Mouse (Mus musculus) thymus, postnatal 36 days (tissue): ENCODE measurements at regions not wholly inside any gene's neighbourhood (a gene's known extent, or its start where the extent isn't known, plus 50 kb on each side); places are given as distances from the start of the nearest gene placed in this dataset.
"Not testable (repeated sequence)": the region's sequence is repeated elsewhere in the genome, so short reads cannot be mapped to it uniquely, and the experiment has no call there.

Experiments used
- DNase-seq, 2 experiments: peaks; one replicate each; pipeline ENCODE4 v3.0.0; 2022; ENCODE audit warnings: mixed read lengths in 2 of 2

DNA sequence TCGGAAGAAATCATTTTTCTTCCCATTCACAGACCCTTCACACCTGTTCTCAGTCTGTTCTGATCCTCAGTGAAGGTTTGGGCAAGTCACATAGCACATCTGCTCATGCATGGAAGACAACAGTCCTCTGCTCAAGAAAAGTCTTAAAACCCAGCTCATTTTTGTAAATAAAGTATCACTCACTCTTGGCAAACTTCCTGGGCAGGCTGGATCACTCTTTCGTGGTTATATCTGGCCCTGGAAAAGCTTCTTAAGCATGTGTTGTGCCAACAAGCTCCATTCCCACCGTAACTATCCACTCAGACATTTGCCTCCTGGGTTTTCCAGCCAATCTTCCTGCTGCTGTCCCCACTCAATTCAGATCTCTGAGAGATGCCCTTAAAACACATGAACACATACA is 103.2 kb upstream of the Cep85l start:
- no peak for DNase-seq

DNA sequence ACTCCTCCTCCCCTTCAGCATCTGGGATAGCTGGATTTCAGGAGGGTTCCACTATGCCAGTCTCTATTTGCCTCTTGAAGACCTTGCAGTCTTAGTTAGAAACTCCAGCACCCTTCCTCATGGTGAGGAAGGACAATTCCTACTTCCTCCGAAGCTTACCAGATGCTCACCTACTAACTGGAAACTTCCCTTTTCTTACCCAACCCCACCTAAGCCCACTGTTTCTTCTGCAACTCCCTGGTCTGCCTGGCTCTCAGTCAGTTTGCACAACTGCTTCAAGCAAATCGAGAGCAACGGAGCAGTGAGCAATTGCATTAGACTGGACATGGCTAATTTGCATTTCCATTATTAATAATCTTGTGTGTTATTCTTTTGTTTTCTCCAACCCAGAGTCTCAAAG is 90.5 kb upstream of the Cep85l start:
- no peak for DNase-seq

DNA sequence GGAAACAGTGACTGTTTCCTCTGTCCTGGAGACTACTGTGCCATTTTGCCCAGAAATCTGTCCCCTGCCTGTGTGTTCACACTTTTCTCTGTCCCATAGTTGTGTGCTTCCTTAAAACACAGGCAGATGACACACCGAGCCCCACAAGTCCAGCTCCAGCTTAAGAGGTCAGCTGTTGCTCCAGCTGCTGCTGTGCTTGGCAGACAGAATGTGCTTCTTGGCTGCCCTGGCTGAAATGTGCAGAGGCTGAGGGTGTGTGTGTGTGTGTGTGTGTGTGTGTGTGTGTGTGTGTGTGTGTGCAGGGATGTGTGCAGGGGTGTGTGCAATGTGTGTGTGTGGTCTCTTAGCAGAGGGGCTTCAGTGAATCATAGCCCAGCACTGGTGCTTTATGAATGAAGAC is 89.9 kb upstream of the Cep85l start:
- no peak for DNase-seq

DNA sequence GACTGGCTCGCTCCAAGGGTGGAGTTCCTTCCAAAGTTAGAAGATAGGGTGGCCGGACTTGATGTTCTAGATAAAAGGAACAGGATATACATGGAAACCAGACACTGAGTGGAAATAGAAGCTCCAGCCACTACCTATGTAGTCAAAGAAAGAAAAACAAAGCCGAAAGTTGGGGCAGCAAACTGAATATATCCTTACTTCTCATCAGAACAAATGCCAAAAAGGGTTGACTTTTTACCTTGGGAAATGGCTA is 88.5 kb upstream of the Cep85l start:
- no peak for DNase-seq

DNA sequence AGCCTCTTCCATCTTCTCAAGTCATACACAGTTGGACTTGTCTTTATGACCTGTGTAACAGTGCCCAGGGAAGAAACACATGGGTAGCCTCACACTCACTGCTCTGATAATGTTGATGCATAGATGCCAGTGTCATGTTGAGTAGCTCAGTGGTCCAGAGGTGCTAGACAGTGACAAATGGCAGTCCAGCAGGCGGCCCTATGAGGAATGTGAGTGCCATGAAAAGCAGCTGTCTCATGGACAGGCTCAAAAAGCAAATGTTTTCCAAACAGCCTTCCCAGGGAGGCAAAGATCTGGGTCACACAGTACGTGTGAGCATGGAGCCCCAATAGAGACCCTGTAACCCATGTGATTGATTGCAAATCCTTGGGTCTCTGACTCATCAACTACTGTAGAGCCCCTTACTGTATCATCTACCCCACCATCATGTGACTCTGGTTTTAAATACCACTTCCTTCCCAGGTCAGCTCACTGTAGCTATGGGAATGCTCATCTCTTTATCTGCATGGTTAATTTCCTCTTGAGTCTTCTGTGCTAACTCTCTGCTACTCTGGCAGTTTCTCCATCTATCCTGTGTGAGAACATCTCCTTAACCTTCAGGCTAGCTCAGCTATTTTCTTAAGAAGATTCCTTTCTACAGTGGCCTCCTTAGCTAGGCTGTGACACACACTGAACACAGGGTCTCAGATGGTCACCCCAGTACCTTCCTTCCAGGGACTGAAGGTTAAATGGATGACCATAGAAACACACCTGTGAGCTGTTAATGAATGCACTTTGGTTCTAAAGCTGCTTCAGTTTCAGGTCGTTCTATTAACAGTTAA is 87.9 kb upstream of the Cep85l start:
- DNase-seq: no peak

DNA sequence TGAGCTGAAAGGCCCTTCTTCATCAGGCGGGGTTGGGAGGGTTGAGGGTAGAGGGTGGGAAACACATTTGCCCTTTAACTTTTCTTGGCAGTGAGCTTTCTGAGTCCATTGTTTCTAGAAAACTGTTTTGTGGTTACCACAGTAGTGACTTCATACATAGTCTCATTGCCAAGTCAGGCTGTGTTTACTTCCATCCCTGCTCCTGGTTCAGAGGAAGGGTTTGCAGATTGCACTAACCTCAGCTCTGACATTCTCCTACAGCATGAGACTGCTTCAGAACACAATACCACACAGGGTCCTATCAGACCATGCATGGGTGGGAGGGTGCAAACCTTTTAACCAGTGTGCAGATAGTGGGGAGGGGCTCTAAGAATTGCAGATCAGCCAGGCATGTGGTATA is 87.1 kb upstream of the Cep85l start:
- no peak for DNase-seq

DNA sequence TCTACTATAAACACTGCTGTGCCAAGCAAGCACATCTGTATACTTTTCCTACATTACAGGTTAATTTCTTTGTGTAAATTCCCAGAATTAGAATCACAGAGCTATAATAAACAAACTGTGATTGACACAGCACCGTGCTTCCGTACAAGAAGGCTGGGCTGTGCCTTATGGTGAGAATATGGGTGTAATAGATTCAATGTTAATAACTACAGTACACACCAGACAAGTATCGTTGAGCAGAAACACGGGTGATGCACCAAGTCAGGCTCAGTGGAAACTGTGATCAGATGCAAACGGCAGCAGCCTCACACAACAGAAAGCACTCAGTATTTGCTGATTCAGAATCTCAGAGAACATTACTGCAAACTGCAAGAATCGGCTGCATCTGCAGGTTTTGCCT is 86.5 kb upstream of the Cep85l start:
- no peak for DNase-seq

DNA sequence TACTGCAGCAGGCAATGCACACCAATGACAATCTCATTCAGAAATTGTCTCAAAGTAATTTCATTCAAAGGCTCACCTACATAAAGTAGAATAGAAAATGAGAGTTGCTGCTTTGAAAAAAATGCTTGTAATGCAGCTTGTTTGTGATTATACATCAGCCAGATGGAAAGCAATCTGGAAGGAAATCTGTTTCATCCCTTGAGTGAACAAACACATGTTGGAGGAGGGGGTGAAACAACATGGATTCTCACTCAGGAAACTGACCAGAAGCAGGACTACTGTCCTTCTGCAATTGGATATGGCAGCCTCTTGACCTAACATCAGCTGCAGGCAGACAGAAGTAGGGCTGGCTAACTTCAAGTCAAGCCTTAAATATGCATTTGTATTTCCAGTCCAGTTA is 84.8 kb upstream of the Cep85l start:
- DNase-seq: no peak

DNA sequence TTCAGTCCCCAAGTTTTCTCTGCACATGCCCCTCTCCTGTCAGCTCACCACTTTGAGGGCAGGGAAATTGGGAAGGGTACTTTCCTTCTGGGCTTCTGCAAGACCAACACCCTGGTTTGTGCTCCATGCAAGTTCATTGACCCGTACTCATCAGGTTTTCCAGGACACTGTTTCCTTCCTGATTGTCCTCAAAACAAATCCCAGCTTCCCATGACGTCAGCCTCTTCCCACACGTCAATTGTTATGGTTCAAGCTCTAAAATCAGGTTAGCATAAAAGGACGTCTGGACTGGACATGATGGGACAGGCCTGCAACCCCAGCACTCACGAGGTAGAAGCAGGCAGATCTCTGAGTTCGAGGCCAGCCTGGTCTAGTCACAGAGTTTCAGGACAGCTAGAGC is 84.3 kb upstream of the Cep85l start:
- DNase-seq: no peak

DNA sequence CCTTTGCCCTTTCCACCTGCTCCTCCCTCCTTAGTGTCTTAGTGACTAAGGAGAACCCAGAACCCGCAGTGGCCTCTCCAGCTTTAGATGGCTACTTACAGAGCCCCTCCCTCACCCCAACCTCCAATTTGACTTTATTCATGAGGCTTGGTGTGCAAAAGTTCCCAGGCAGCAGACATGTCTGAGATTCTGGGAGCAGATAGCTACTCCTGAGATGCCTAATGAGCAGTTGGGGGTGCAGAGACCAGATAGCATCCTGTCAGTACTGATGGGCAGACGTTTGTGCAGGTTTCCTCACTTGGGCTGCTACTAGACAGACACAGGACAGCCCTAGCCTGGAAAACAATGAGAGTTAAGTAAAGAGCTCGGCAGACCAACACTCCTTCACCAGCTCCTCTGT is 83.7 kb upstream of the Cep85l start:
- DNase-seq: no peak

DNA sequence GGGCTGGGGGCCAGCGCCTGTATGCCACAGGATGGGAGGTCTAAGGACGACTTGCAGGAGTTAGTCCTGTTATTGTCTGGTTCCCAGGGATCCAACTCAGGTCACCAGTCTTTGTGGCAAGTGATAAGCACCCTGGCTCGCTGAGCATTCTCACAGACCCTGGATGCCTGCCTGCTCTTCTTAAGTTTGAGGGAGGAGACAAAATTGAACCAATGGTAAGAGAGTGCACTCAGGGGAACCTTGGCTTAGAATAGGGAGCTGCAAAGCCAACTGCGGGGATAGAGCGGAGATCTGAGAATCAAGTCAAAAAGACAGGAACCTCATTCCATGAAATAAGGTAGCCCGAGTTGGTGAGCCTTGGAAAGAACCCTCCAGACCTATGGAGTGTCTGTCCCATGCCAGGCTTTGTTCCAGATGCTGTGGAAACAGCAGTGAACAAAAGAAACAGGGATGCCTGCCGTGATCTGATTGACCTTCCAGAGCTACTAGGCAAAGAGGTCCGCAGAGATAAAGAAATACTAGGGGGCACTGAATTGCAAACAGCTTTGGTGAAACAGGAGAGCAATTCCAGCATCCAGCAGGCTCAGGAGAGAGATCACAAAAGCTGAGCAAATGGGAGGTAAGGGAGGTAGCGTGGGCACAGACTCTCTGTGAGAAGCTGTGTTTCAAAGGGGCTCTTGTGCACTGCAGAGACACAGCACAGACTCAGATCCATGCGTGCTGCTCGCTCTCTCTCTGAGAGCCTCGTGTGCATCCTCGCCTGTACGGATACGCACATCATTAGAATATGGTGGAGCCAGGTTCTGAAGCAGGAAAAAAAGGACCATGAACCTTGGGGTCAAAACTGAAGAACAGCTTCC is 82.9 kb upstream of the Cep85l start:
- no peak for DNase-seq

DNA sequence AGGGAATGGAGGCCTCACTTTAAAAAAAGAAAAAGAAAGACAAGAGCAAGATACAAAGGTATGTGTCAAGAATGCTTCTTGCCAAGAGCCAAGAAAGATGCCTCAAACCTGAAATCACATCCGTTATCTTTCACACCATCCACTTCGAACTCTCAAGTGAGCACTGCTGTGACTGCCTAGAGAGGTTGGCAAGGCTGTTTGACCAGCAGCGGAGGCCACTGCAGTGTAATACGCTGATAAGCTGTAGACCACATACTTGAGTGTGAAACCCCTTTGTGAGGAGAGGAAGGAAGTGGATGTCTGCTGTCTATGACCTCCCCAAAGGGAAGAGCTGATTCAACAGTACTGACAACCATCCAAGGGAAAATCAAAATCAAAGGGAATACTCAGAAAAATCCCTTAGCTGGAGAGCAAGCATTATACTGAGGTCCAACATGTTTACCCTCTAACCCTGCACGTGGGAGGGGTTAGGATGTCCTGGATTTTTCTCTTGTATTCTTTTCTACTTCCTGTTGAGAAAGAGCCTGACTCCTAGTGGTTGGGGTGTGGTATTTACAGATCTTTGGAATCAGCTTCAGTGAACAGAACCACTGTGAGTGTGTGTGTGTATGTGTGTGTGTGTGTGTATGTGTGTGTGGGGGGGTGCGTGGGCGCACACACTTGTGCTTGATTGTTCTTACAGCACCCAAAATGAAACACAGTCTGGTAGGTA is 81.5 kb upstream of the Cep85l start:
- no peak for DNase-seq

DNA sequence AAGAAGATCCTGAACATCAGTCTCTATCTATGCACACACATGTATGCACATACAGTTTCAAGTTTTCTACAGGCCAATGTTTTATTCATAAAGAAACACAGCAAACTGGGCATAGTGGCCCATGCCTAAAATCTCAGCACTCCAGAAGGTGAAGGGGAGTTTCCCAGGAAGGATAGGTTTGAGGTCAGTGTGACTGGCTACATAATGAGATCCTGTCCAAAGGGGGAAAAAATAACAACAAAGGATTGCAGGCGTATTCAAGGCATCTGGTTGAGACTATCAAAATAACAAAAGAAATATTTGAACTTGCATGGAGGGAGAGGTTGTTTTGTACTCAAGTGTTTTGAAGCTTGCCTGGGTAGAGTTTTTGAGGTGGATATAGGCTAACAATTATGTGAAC is 80.0 kb upstream of the Cep85l start:
- not testable (repeated sequence) for DNase-seq

DNA sequence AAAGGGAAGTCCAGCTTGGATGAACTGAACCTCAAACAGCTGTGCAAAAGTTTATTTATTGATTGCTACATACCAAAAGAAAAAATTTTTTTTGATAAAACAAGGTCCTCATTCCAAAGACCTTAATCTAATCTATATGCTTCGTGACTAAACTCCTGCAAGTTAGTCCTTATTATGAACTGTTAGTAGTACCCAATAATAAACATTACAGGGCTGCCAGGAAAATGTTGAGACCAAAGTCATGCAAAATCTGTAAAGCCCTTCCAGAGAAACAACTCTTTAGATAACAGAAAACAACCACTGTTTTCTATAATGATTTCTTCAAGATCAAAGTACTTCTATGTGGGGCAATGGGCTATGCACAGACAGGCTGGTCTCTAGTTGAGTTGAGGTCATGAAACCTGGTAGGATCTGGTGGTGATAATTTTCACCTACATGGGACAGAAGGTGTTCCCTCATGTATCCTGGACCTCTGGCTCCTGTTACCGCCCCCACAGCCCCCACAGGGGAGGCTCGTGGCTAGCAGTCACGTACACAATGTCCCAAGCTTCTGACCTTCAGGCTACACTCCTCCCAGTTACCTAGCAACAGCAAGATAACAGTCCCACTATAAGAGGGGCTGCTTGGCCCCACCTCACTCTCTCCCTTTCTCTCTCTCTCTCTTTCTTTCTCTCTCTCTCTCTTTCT is 76.4 kb upstream of the Cep85l start:
- no peak for DNase-seq

DNA sequence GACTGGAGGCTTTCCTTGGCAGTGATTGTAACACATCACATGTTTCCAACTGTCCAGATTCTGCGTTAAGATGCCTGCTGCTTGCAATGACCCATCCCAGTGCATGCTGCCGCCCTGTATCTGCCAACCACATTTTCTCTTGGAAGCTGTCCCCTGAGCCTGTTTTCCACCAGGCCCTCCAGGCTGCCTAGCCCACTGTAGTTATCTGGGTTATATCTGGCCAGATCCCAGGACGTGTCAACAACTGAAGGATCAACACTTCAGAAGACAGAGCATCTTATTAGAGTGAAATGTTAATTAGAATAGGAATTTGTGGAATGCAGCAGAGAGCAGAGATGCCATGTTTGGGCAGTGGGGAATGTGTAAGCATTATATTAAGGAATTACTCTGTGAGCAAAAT is 65.0 kb upstream of the Cep85l start:
- DNase-seq: no peak

DNA sequence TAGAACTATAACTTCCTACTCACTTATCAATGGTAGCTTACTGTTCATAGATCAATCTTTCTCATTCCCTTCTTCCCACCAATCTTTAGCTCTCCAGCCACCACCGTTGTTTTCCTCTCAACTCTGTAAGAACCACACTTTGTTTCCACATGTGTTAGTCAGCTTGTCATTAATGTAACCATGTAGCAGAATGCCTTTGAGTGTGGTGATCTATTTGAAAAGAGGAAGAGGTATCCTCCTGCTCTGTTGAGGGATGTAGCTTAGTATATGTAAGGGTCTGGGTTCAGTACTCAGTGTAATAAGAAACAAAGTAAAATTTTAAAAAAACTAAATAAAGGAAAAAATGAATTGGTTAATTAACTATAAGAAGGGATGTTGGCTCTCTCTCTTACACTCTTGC is 63.7 kb upstream of the Cep85l start:
- no peak for DNase-seq

DNA sequence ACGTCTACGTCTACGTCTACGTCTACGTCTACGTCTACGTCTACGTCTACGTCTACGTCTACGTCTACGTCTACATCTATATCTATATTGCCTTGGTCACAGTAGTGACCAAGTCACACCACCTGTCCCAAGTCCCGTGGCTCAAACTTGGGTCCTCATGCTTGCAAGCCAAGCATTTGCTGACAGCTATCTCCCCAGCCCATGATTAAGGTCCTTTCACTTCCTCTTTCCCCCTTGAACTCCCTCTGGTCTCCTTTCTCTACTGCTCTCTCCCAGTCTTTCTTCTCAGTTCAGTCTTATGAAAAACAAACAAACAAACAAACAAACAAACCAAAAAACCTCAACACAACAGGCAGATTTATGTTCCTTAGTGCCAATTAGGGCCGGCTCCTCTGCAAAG is 63.2 kb upstream of the Cep85l start:
- DNase-seq: no peak

DNA sequence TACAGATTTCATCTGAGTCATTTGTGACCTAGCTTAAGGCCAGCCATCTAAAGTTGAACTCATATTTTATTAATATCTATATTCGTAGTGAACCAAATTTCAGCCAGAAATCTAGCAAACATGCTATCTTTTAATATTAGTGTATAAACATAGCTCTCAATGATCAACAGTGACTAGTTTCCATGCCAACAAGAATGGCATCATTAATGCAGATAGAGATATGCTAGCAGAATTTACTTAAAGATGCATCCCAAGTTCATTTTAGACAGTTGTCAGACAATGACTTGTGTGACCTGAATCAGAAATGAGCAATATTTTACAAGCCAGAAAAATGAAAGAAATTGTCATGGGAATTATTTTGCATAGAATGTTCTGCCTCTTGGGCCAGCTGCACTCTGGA is 60.5 kb upstream of the Cep85l start:
- no peak for DNase-seq

DNA sequence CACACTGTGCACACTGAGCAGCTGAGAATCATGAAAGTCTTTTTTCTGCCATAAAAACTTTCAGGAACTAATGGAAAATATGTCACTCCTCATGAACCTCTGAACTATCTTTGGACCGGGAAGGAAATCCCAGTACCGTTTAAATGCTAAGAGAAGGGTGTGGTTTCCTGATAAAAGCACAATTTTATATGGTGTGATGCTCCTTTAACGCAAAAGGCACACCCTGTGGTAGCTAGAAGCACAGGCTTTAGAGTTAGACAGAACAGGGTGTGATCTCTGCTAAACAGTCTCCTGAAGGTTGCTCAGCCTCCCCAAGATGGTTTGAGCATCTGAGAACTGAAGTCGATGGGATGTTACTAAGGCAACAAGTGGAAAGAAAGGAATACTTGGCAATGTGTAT is 58.6 kb upstream of the Cep85l start:
- no peak for DNase-seq

DNA sequence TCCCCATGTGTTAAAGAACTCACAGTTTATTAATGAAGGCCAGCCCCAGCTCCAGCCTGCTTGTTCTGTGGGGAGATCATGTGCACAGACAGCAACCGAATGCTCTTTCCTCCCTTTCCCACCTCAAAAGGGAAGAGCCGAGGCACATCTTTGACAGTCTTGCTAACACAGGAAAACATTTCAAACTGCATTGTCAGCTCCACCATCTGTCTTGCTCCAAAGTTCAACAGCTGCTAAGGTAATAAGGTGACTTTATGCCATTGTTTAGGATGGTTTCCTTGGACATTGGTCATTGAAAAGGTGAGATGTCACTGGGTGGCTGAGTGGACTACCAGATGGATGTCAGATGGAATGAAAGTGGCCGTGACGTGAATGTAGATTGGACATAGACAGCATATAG is 58.0 kb upstream of the Cep85l start:
- no peak for DNase-seq

DNA sequence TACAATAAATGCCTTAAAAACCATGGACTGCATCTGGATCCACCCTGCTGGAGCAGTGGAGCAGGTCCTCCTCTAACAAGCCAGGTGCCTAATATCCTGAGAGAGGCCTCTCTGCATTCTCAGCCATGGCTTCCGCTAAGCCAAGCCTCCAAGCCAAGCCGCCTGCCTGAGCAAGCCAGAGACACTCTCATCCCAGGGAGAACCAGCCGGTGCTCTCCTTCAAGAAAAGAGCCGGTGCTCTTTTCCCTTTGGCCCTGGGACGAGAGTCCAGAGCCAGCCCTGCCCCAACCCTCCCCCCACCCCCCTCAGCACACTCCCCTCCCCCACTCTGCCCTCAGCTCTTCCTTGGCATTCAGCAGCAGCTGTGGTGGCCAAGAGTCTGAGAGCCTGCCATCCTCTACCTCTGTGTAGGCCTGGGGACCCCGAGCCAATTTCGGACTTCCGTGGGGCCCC is 56.3 kb upstream of the Cep85l start:
- peak in 1 of 2 experiments; percentile 7 for DNase-seq

DNA sequence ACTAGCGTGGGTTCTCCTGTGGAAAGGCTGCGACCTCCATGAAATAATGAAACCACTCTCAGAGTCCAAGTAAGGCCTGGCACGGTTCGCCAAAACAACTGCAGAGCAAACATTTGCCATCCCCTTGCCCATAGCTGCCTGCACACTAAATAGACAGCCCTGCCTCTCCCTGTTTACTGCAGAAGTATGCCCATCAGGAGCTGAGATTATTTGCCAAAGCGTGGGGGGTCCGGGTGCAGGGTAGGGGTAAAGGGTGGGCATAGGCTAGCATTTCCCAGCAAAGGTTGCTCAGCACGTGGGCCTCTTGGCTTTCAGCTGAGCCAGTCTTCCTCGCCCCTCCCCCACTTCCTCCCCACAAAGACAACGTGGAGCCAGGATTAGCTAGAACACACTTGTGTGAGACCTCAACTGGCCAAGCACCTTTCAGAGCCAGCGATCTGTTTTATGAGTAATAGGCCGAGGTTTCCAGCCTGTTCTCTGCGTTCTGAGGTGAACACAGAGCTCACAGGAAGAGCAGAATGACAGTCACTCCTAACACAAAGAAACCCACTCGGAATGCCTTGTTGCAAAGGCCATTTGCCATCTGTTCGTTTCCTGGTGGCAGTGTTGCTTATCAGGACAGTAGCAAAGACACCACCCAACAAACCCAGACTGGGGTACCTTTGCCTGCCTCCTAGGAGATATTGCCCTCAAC is 55.6 kb upstream of the Cep85l start:
- DNase-seq: peak; percentile 71 to 77
